Mouse (Mus musculus) thymus, adult 2 months (tissue): Measurements from ENCODE around the gene S100a1.

ENCODE experiments used
- CTCF ChIP-seq: fragments of 200-500 bp; IDR thresholded peaks from 2 replicates; pipeline ENCODE4 v1.5.1; 2012; ENCODE audit warnings: mild to moderate bottlenecking, control low read depth, low read length, moderate library complexity, borderline replicate concordance; ENCODE audit not compliant: control insufficient read depth, poor library complexity, insufficient read depth; ENCODE audit errors: extremely low read depth
- POLR2A ChIP-seq: fragments of 200-500 bp; IDR thresholded peaks from 2 replicates; pipeline ENCODE4 v1.6.1; 2012; ENCODE audit warnings: mild to moderate bottlenecking, low read length, control low read depth, moderate library complexity; ENCODE audit not compliant: control insufficient read depth, poor library complexity, insufficient read depth; ENCODE audit errors: extremely low read depth

DNA sequence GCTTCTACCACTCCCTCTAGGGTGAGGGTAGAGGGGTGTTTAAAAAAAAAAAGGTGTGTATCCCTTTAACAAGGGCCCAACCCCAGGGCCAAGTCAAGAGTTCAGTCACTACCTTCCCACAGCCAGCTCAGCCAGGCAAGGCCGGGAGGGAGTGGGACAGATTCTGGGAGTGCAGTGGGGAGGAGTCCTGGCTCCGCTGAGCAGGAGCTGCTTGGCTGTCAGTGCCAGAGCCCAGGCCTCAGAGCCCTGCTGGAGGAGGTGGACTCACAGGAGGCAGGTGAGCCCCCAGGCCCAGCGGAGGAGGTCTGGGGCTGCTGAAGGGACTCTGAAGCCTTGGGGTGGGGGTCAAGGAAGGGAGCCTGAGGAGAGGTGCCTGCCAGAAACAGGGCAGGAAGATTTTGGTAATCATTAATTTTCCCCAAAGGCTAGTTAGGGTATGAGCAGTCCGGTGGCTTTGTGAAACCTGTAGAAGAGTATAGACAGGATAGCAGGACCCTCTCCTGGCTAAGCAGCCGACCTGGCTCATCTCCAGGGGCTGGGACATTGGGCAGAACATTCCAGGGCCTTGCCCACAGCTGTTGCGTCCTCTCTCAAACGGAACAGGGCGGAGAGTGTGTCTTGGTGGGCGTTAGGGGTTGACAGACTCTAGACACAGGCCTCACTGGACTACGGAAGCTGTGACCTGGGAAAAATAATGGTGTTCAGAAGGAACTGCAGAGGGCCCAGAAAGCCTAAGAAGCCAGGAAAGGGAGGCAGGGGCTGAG is 23.1 kb upstream of the S100a1 start, which contains the start of gene S100a16:
- no peak for TF ChIP-seq CTCF
- TF ChIP-seq POLR2A = no peak
